Mouse (Mus musculus) MEL (cell line): Measurements from ENCODE around the gene Rsbn1l. TPM values are rescaled to one million over a fixed set of nuclear protein-coding genes. Genes with fewer than 3 reads are reported as not detected.

ENCODE experiments used
- DNase-seq: peaks from one replicate; pipeline ENCODE4 v3.0.0; 2011; ENCODE audit warnings: low read depth, low spot score
- H3K27ac ChIP-seq: 2 replicates; pipeline ENCODE4 v1.5.1; 2012; ENCODE audit warnings: low read depth, mild to moderate bottlenecking, control low read depth, low read length, moderate library complexity; ENCODE audit not compliant: control insufficient read depth
- H3K27me3 ChIP-seq, 2 experiments: fragments of 150-350 bp in 1 of 2; sonication (generic) in 1 of 2; 2 replicates each; pipeline ENCODE4 v1.6.1; 2012; ENCODE audit warnings: low read length in 2 of 2, mild to moderate bottlenecking in 2 of 2, improper control_type of control experiment in 1 of 2, moderate library complexity in 1 of 2; ENCODE audit not compliant: insufficient read depth in 2 of 2, control insufficient read depth in 1 of 2
- H3K36me3 ChIP-seq, 2 experiments: 2 replicates each; pipeline ENCODE4 v1.6.1; 2012 to 2014; ENCODE audit warnings: low read length in 2 of 2, improper control_type of control experiment in 1 of 2, inconsistent platforms in 1 of 2, mild to moderate bottlenecking in 1 of 2; ENCODE audit not compliant: insufficient read depth in 2 of 2, control insufficient read depth in 1 of 2
- H3K4me1 ChIP-seq, 2 experiments: fragments of 150-350 bp in 1 of 2; sonication (generic) in 1 of 2; 2 replicates each; pipeline ENCODE4 v1.6.1; 2012; ENCODE audit warnings: low read length in 2 of 2, improper control_type of control experiment in 1 of 2, mild to moderate bottlenecking in 1 of 2; ENCODE audit not compliant: insufficient read depth in 2 of 2, control insufficient read depth in 1 of 2
- H3K4me3 ChIP-seq, 2 experiments: fragments of 150-350 bp in 1 of 2; sonication (generic) in 1 of 2; 2 replicates each; pipeline ENCODE4 v1.5.1; 2012; ENCODE audit warnings: low read depth in 2 of 2, low read length in 2 of 2, mild to moderate bottlenecking in 2 of 2, moderate library complexity in 2 of 2, control low read depth in 1 of 2, improper control_type of control experiment in 1 of 2; ENCODE audit not compliant: control insufficient read depth in 1 of 2, insufficient read depth in 1 of 2
- H3K79me2 ChIP-seq: 2 replicates; pipeline ENCODE4 v1.6.1; 2012; ENCODE audit warnings: mild to moderate bottlenecking, low read length, moderate library complexity; ENCODE audit not compliant: control insufficient read depth, poor library complexity, insufficient read depth
- H3K9ac ChIP-seq: 2 replicates; pipeline ENCODE4 v1.6.1; 2012; ENCODE audit warnings: low read depth, mild to moderate bottlenecking, control low read depth, low read length, moderate library complexity; ENCODE audit not compliant: control insufficient read depth, poor library complexity, severe bottlenecking
- H3K9me3 ChIP-seq: fragments of 150-350 bp; sonication (generic); replicated peaks from 2 replicates; pipeline ENCODE4 v1.6.1; 2012; ENCODE audit warnings: mild to moderate bottlenecking, low read length, improper control_type of control experiment, moderate library complexity; ENCODE audit not compliant: insufficient read depth
- CHD2 ChIP-seq: IDR thresholded peaks from 2 replicates; pipeline ENCODE4 v1.6.1; 2011; ENCODE audit warnings: low read length, improper control_type of control experiment
- CTCF ChIP-seq, 3 experiments: IDR thresholded peaks in 2 of 3; conservative IDR thresholded peaks in 1 of 3; 2 replicates each; pipeline ENCODE4 v1.5.1; 2011 to 2012; ENCODE audit warnings: low read length in 3 of 3, low read depth in 2 of 3, mild to moderate bottlenecking in 2 of 3, improper control_type of control experiment in 1 of 3, inconsistent platforms in 1 of 3, mixed read lengths in 1 of 3, moderate library complexity in 1 of 3; ENCODE audit not compliant: control insufficient read depth in 1 of 3, insufficient read depth in 1 of 3, poor library complexity in 1 of 3, severe bottlenecking in 1 of 3
- E2F4 ChIP-seq: IDR thresholded peaks from 2 replicates; pipeline ENCODE4 v1.6.1; 2011; ENCODE audit warnings: low read depth, low read length, improper control_type of control experiment, borderline replicate concordance
- ELF1 ChIP-seq: IDR thresholded peaks from 2 replicates; pipeline ENCODE4 v1.6.1; 2014; ENCODE audit warnings: low read depth, mild to moderate bottlenecking, inconsistent platforms, low read length, improper control_type of control experiment, moderate library complexity
- GABPA ChIP-seq: IDR thresholded peaks from 2 replicates; pipeline ENCODE4 v1.6.1; 2012; ENCODE audit warnings: low read depth, mild to moderate bottlenecking, inconsistent platforms, low read length, improper control_type of control experiment, moderate library complexity
- HCFC1 ChIP-seq: IDR thresholded peaks from 2 replicates; pipeline ENCODE4 v1.6.1; 2012; ENCODE audit warnings: low read depth, mild to moderate bottlenecking, inconsistent platforms, low read length, improper control_type of control experiment, moderate library complexity
- KAT2A ChIP-seq: conservative IDR thresholded peaks from 2 replicates; pipeline ENCODE4 v1.6.1; 2012; ENCODE audit warnings: low read depth, low read length, improper control_type of control experiment, inconsistent platforms
- MAZ ChIP-seq: IDR thresholded peaks from 2 replicates; pipeline ENCODE4 v1.6.1; 2012; ENCODE audit warnings: low read depth, mild to moderate bottlenecking, inconsistent platforms, low read length, improper control_type of control experiment
- MXI1 ChIP-seq: IDR thresholded peaks from 2 replicates; pipeline ENCODE4 v1.6.1; 2011; ENCODE audit warnings: mild to moderate bottlenecking, low read depth, low read length, improper control_type of control experiment
- MYC ChIP-seq: IDR thresholded peaks from 2 replicates; pipeline ENCODE4 v1.6.1; 2011; ENCODE audit warnings: low read depth, mild to moderate bottlenecking, low read length, improper control_type of control experiment, moderate library complexity
- NELFE ChIP-seq: IDR thresholded peaks from 2 replicates; pipeline ENCODE4 v1.6.1; 2011; ENCODE audit warnings: low read depth, low read length, improper control_type of control experiment
- POLR2A ChIP-seq, 2 experiments: IDR thresholded peaks; 2 replicates each; pipeline ENCODE4 v1.6.1; 2011 to 2012; ENCODE audit warnings: low read length in 2 of 2, mild to moderate bottlenecking in 2 of 2, control low read depth in 1 of 2, improper control_type of control experiment in 1 of 2, low read depth in 1 of 2, moderate library complexity in 1 of 2; ENCODE audit not compliant: control insufficient read depth in 1 of 2, insufficient read depth in 1 of 2, poor library complexity in 1 of 2
- POLR2AphosphoS5 ChIP-seq: IDR thresholded peaks from 2 replicates; pipeline ENCODE4 v1.6.1; 2012; ENCODE audit warnings: low read depth, borderline replicate concordance, mild to moderate bottlenecking, inconsistent platforms, low read length, moderate library complexity, mixed read lengths
- SIN3A ChIP-seq: IDR thresholded peaks from 2 replicates; pipeline ENCODE4 v1.6.1; 2012; ENCODE audit warnings: low read length, improper control_type of control experiment, inconsistent platforms
- SMC3 ChIP-seq: IDR thresholded peaks from 2 replicates; pipeline ENCODE4 v1.6.1; 2011; ENCODE audit warnings: low read depth, low read length, improper control_type of control experiment
- TAL1 ChIP-seq: IDR thresholded peaks from 2 replicates; pipeline ENCODE4 v1.6.1; 2012; ENCODE audit warnings: mild to moderate bottlenecking, inconsistent platforms, low read length, moderate library complexity, mixed read lengths
- TCF12 ChIP-seq: IDR thresholded peaks from 2 replicates; pipeline ENCODE4 v1.6.1; 2014; ENCODE audit warnings: low read depth, mild to moderate bottlenecking, inconsistent platforms, low read length, improper control_type of control experiment, moderate library complexity
- UBTF ChIP-seq: IDR thresholded peaks from 2 replicates; pipeline ENCODE4 v1.6.1; 2012; ENCODE audit warnings: low read depth, mild to moderate bottlenecking, inconsistent platforms, low read length, improper control_type of control experiment, moderate library complexity, borderline replicate concordance; ENCODE audit not compliant: insufficient read depth
- USF1 ChIP-seq: IDR thresholded peaks from 2 replicates; pipeline ENCODE4 v1.6.1; 2014; ENCODE audit warnings: low read depth, mild to moderate bottlenecking, inconsistent platforms, low read length, improper control_type of control experiment, moderate library complexity
- USF2 ChIP-seq, 2 experiments: IDR thresholded peaks; 2 replicates each; pipeline ENCODE4 v1.6.1; 2011 to 2012; ENCODE audit warnings: improper control_type of control experiment in 2 of 2, low read length in 2 of 2, borderline replicate concordance in 1 of 2, inconsistent platforms in 1 of 2, low read depth in 1 of 2, mild to moderate bottlenecking in 1 of 2; ENCODE audit not compliant: insufficient read depth in 1 of 2
- ZC3H11A ChIP-seq: IDR thresholded peaks from 2 replicates; pipeline ENCODE4 v1.6.1; 2012; ENCODE audit warnings: low read depth, mild to moderate bottlenecking, inconsistent platforms, low read length, improper control_type of control experiment
- ZKSCAN1 ChIP-seq: IDR thresholded peaks from 2 replicates; pipeline ENCODE4 v1.6.1; 2012; ENCODE audit warnings: low read depth, mild to moderate bottlenecking, inconsistent platforms, low read length, improper control_type of control experiment, moderate library complexity
- ZMIZ1 ChIP-seq: IDR thresholded peaks from 2 replicates; pipeline ENCODE4 v1.6.1; 2012; ENCODE audit warnings: low read depth, mild to moderate bottlenecking, inconsistent platforms, low read length, improper control_type of control experiment, moderate library complexity
- ZNF384 ChIP-seq: IDR thresholded peaks from 2 replicates; pipeline ENCODE4 v1.6.1; 2012; ENCODE audit warnings: low read depth, mild to moderate bottlenecking, inconsistent platforms, low read length, improper control_type of control experiment
- polyA plus RNA-seq, 2 experiments: library from polyadenylated mRNA; stranded (reverse) in 1 of 2; unstranded in 1 of 2; fragments of >175 nt in 1 of 2; fragments of >200 nt in 1 of 2; gene quantifications; 2 replicates each; pipeline versions ENCODE4 v1.2.1 to v1.2.4; 2012; ENCODE audit warnings: low replicate concordance in 2 of 2, low read depth in 1 of 2; ENCODE audit not compliant: insufficient read length in 2 of 2, insufficient read depth in 1 of 2, missing spikeins in 1 of 2
- total RNA-seq: library from RNA; depleted of rRNA; stranded (reverse); fragments of 300-350 nt; gene quantifications from 2 replicates; pipeline ENCODE4 v1.2.3, GENCODE M21; 2012

Gene Rsbn1l
- total and polyA plus RNA-seq, 3 experiments = 5.0 to 78.2 (median 17.4) TPM

DNA sequence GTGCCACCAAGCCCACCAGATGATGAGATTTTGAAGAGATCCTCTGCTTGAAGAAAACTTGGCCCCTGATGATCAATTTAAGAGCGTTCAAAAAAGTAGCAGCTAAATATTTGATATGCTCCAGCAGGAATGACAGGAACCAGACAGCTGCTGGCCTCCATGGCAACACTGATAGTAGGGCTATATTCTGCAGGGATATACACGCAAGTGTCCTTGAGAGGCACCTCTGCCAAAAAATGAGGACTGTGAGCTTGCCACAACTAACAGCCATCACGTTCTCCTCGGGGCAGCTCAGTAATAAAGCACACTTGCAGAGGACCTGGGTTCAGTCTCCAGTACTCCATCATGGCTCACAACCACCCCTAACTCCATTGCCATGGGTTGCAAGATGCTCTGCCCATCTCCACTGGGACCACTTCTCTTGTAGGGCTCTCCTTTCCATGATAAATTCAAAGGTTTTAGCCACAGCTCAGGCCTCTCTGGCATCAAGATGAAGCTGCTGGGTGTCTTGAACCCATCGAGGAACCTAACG, 16.1 kb downstream of the Rsbn1l start:
- peaks cover 53% of the 10 kb centered on the region for H3K79me2 ChIP-seq
- peaks cover 32 to 55% of the 10 kb centered on the region in 2 experiments for H3K4me1 ChIP-seq
- H3K27ac ChIP-seq = no peak overlapping the region
- H3K27me3 ChIP-seq = no peaks in the 10 kb centered on the region
- no peak for DNase-seq
- H3K36me3 ChIP-seq = peaks cover 4 to 43% of the 10 kb centered on the region in 2 experiments; a peak in 3 of 4 replicates
- H3K9me3 ChIP-seq = no peaks in the 10 kb centered on the region
- no peak overlapping the region for H3K9ac ChIP-seq
- TF ChIP-seq MXI1 (no peak), ZNF384 (no peak), KAT2A (no peak), SIN3A (no peak), HCFC1 (no peak)
- no peak overlapping the region for H3K4me3 ChIP-seq

GRCm38 (mm10) chr5:20938523-20938922, 17.7 kb downstream of the Rsbn1l start:
- no peak for DNase-seq
- peaks cover 49% of the 10 kb centered on the region for H3K79me2 ChIP-seq
- peaks cover 30 to 55% of the 10 kb centered on the region in 2 experiments for H3K4me1 ChIP-seq
- H3K4me3 ChIP-seq = no peak overlapping the region
- TF ChIP-seq HCFC1 (no peak), NELFE (no peak), SIN3A (no peak), ZC3H11A (no peak), USF1 (no peak), UBTF (no peak), ELF1 (no peak)
- H3K9me3 ChIP-seq = no peaks in the 10 kb centered on the region
- H3K27ac ChIP-seq = no peak overlapping the region
- H3K9ac ChIP-seq = no peak overlapping the region
- peaks cover 4 to 49% of the 10 kb centered on the region in 2 experiments; a peak in 3 of 4 replicates for H3K36me3 ChIP-seq
- no peaks in the 10 kb centered on the region for H3K27me3 ChIP-seq

DNA sequence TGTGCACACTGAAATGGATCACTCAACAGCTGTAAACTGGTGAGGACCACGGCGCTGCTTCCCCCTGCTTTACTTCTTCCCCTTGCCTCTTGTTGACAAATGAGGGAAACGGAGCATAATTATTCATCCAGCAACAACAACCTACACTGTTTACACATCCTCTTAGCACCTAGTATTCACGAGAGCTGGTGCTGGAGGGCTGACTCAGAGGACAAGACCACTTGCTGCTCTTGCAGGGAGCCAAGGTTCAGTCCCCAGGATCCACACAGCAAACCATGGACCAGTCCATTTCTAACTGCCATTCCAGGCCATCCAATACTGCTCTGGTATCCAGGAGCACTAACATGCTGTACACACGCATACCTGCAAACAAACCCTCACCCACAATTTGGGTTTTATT, 20.3 kb downstream of the Rsbn1l start:
- Histone ChIP-seq H3K79me2 (peaks cover 45% of the 10 kb centered on the region), H3K9ac (no peak overlapping the region), H3K36me3 (peaks cover 0 to 50% of the 10 kb centered on the region in 2 experiments; a peak in 2 of 4 replicates), H3K9me3 (no peaks in the 10 kb centered on the region), H3K4me1 (peaks cover 29 to 55% of the 10 kb centered on the region in 2 experiments), H3K27ac (no peak overlapping the region), H3K27me3 (no peaks in the 10 kb centered on the region)
- no peak for DNase-seq
- no peak for TF ChIP-seq SMC3
- no peak for TF ChIP-seq POLR2AphosphoS5
- TF ChIP-seq GABPA = no peak
- no peak for TF ChIP-seq TAL1
- no peak for TF ChIP-seq NELFE
- no peak for TF ChIP-seq ELF1
- TF ChIP-seq MYC = no peak
- no peak for TF ChIP-seq USF2 (IDR thresholded peaks at IDR 0.05; ENCODE audit: borderline replicate concordance in 1 of 2, insufficient read depth in 1 of 2, low read depth in 1 of 2, low read length in 2 of 2)
- no peak for TF ChIP-seq TCF12
- TF ChIP-seq CTCF (IDR thresholded peaks at IDR 0.05 in 2 of 3, conservative IDR thresholded peaks at IDR 0.05 in 1 of 3; ENCODE audit: control insufficient read depth in 1 of 3, insufficient read depth in 1 of 3, low read depth in 2 of 3, low read length in 3 of 3, poor library complexity in 1 of 3, severe bottlenecking in 1 of 3) = no peak
- no peak for TF ChIP-seq ZKSCAN1
- no peak for TF ChIP-seq POLR2A (IDR thresholded peaks at IDR 0.05; ENCODE audit: control insufficient read depth in 1 of 2, insufficient read depth in 1 of 2, low read depth in 1 of 2, low read length in 2 of 2, poor library complexity in 1 of 2)
- TF ChIP-seq ZMIZ1 = no peak
- TF ChIP-seq MAZ = no peak
- no peak for TF ChIP-seq CHD2
- TF ChIP-seq E2F4 = no peak
- TF ChIP-seq, all 39 proteins: peak for 0
- no peak overlapping the region for H3K4me3 ChIP-seq
